Mouse (Mus musculus): ENCODE measurements around the gene Gfpt2.

- TF ChIP-seq POLR2A (IDR thresholded peaks at IDR 0.05; ENCODE audit: insufficient read length, low read depth) = no peak
- TF ChIP-seq E2F4 (IDR thresholded peaks at IDR 0.05; ENCODE audit: insufficient read depth) = no peak
- TF ChIP-seq TCF12 (IDR thresholded peaks at IDR 0.05; ENCODE audit: insufficient read depth, poor library complexity, severe bottlenecking) = no peak
Measured at GRCm38 (mm10) chr11:49772251-49772650, 21.7 kb upstream of the Gfpt2 start.
